Mouse (Mus musculus) lung, embryonic 14.5 days (tissue): Measurements from ENCODE around the gene Nanos3. TPM values are rescaled to one million over a fixed set of nuclear protein-coding genes. Genes with fewer than 3 reads are reported as not detected.
A peak's percentile ranks its signal among the peaks of the same experiment; 100 is the strongest.

ENCODE experiments used
- ATAC-seq: fragments of 200-750 bp; cut with Nextera tagmentation; 2 replicates; pipeline ENCODE4 v1.8.0; 2017; ENCODE audit warnings: mild to moderate bottlenecking, moderate TSS enrichment, moderate library complexity; ENCODE audit not compliant: insufficient read depth
- DNase-seq: peaks from one replicate; pipeline ENCODE4 v3.0.0-alpha.2; 2015
- H3K27ac ChIP-seq: fragments of 300-500 bp; sonication (generic); 2 replicates; pipeline ENCODE4 v1.5.1; 2014; ENCODE audit warnings: low read depth, mild to moderate bottlenecking, moderate library complexity
- H3K27me3 ChIP-seq: fragments of 300-500 bp; sonication (generic); 2 replicates; pipeline ENCODE4 v1.6.1; 2014; ENCODE audit warnings: low read length, control low read depth; ENCODE audit not compliant: insufficient read depth
- H3K36me3 ChIP-seq: fragments of 300-500 bp; sonication (generic); 2 replicates; pipeline ENCODE4 v1.6.1; 2014; ENCODE audit warnings: control low read depth; ENCODE audit not compliant: insufficient read depth
- H3K4me1 ChIP-seq: fragments of 300-500 bp; sonication (generic); 2 replicates; pipeline ENCODE4 v1.6.1; 2014; ENCODE audit warnings: antibody characterized with exemption, control low read depth; ENCODE audit not compliant: insufficient read depth
- H3K4me2 ChIP-seq: fragments of 300-500 bp; sonication (generic); 2 replicates; pipeline ENCODE4 v1.6.1; 2014; ENCODE audit warnings: mild to moderate bottlenecking
- H3K4me3 ChIP-seq: fragments of 300-500 bp; sonication (generic); 2 replicates; pipeline ENCODE4 v1.5.1; 2014; ENCODE audit warnings: low read depth, low read length
- H3K9ac ChIP-seq: fragments of 300-500 bp; sonication (generic); 2 replicates; pipeline ENCODE4 v1.6.1; 2014
- H3K9me3 ChIP-seq: fragments of 300-500 bp; sonication (generic); 2 replicates; pipeline ENCODE4 v1.6.1; 2016; ENCODE audit warnings: low read depth, low read length, control low read depth
- CTCF ChIP-seq: IDR thresholded peaks from 2 replicates; pipeline ENCODE4 v1.5.1; 2016; ENCODE audit warnings: antibody characterized with exemption, low read depth
- WGBS: fragments of 180-500 bp; shearing (Covaris S2); extraction: QIAGEN DNeasy Blood & Tissue Kit; methylation state at CpG from one replicate; pipeline ENCODE4 v1.1.7; 2014; 5-methylcytosine and 5-hydroxymethylcytosine counted together
- polyA plus RNA-seq: library from polyadenylated mRNA; unstranded; fragments of >200 nt; fragmentation: Nextera tagmentation; extraction: Ambion mirVana; gene quantifications from 2 replicates; pipeline ENCODE4 v1.2.1, GENCODE M21; 2014

Nanos3 gene
- polyA plus RNA-seq, 1 experiment from 2014 or later, result 2.8 TPM

DNA sequence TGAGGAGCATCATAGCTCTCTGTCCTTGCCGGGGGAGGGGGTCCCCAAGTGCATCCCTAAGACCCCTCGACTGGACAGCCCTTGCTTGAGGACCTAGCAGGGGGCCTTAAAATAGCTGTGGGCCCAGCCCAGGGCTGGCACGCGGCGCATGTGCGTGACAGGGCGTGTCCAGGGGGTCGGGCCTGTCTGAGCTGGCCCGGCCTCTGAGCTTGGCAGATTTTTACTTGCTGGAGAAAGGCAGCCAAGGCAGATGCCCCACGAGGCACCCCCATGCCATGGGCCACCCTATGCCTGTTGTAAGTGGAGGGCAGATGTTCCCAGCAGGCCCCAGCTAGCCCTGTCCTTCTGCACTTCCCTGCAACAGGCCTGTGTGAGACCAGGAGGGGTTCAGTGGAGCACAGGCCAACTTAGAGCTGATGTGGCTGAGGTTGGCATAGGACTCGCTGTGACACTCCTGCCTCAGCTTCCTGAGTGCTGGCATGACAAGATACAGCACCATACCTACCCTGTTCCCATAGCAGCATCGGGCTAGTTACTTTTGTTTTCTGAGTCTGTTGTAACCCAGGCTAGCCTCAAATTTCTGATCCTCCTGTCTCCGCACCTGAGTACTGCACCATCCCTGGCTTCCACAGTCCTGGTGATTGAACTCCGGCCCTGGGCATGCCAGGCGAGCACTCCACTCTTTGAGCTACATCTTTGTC lies 16.7 kb upstream of the Nanos3 start:
- H3K36me3 ChIP-seq, result peaks cover 16% of the 10 kb centered on the region; the same call in 1 of the 2 replicates
- no peak for ATAC-seq

DNA sequence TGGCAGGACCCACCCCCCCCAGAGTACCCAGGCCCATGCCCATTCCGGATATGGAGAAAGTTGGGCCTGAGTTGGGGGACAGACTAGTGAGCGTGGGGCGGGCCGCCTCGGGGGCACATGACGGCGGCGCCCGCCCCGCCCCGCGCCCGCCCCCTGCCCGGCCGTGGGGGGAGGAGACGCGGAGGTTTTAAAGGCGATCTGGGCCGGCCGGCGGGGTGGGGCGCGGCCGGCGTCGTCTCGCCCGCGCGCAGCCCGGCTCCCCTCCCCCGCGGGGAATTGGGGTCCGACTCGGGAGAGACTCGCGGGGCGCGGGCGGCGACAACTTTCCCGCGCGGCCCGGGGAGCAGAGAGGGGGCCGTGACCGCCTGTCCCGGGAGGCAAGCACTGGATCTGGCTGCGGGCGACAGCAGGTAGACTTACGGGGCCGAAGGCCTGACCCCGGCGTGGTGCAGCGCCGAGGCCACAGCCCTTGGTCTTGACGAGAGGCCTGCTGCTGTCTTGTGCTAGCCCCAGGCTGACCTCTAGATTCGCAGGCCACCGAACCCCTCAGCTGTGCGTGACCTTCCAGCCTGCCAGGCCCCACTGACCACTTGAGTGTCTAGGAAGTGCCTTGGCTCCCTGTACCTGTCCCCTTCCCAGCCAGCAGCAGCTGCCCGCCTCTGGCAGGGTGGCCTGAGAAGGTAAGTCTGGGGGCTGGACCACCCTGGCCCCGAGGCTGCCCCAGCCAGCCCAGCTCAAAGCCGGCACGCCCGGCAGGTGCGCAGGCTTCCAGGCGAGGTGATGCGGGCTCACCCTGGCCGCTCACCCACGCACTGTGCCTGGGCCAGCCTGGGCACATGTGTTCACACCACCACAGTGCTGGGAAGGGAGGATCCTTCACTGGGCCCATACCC lies 15.9 kb upstream of the Nanos3 start:
- Histone ChIP-seq H3K27ac (peak overlapping the region; percentile 99), H3K27me3 (no peaks in the 10 kb centered on the region), H3K36me3 (peaks cover 11% of the 10 kb centered on the region; the same call in 1 of the 2 replicates), H3K4me2 (peak overlapping the region; percentile 94), H3K4me3 (peak overlapping the region; percentile 77), H3K9ac (peak overlapping the region; percentile 86), H3K4me1 (peaks cover 49% of the 10 kb centered on the region), H3K9me3 (no peaks in the 10 kb centered on the region)
- DNase-seq, result peak; percentile 86
- TF ChIP-seq CTCF, result no peak
- 2% methylated on average over 67 of the region's 70 CpGs for WGBS
- ATAC-seq, result peak; percentile 4

More for the DNA sequence above, 16.7 kb upstream of the Nanos3 start:
- no peaks in the 10 kb centered on the region for H3K9me3 ChIP-seq
- WGBS, result 45% methylated on average over 15 of the region's 15 CpGs
- DNase-seq, result peak; percentile 58
- peaks cover 49% of the 10 kb centered on the region for H3K4me1 ChIP-seq
- H3K27ac ChIP-seq, result peak overlapping the region; percentile 99
- peak overlapping the region; percentile 77 for H3K4me3 ChIP-seq
- H3K4me2 ChIP-seq, result peak overlapping the region; percentile 94
- no peak for TF ChIP-seq CTCF
- peak overlapping the region; percentile 86 for H3K9ac ChIP-seq
- H3K27me3 ChIP-seq, result no peaks in the 10 kb centered on the region

- Histone ChIP-seq H3K36me3 (peaks cover 3% of the 10 kb centered on the region; the same call in 1 of the 2 replicates), H3K27ac (peak overlapping the region; percentile 99), H3K4me1 (peaks cover 49% of the 10 kb centered on the region), H3K9me3 (no peaks in the 10 kb centered on the region), H3K27me3 (no peaks in the 10 kb centered on the region), H3K9ac (peak overlapping the region; percentile 86), H3K4me3 (peak overlapping the region; percentile 77), H3K4me2 (peak overlapping the region; percentile 94)
- ATAC-seq (no peak), DNase-seq (peak; percentile 56)
- no peak for TF ChIP-seq CTCF
- WGBS, result 21% methylated on average over 8 of the region's 8 CpGs
Observed at GRCm38 (mm10) chr8:84200126-84200555, 15.1 kb upstream of the Nanos3 start.

GRCm38 (mm10) chr8:84199348-84200125 lies 14.5 kb upstream of the Nanos3 start:
- Histone ChIP-seq H3K4me1 (peaks cover 49% of the 10 kb centered on the region), H3K9me3 (no peaks in the 10 kb centered on the region), H3K36me3 (no peaks in the 10 kb centered on the region), H3K4me3 (no peak overlapping the region), H3K4me2 (peak overlapping the region; percentile 94), H3K9ac (0 out of 2 replicates have a peak overlapping the region, but pooled peaks have one; percentile 86), H3K27ac (peak overlapping the region; percentile 99), H3K27me3 (no peaks in the 10 kb centered on the region)
- ATAC-seq (no peak), DNase-seq (no peak)
- WGBS, result 43% methylated on average over 11 of the region's 11 CpGs
- TF ChIP-seq CTCF, result no peak

GRCm38 (mm10) chr8:84198871-84199270 lies 13.9 kb upstream of the Nanos3 start:
- no peak for TF ChIP-seq CTCF
- ATAC-seq, result no peak
- H3K4me2 ChIP-seq, result peak overlapping the region; percentile 78
- H3K9me3 ChIP-seq, result no peaks in the 10 kb centered on the region
- no peaks in the 10 kb centered on the region for H3K27me3 ChIP-seq
- H3K9ac ChIP-seq, result 0 out of 2 replicates have a peak overlapping the region, but pooled peaks have one; percentile 54
- 17% methylated on average over 4 of the region's 4 CpGs for WGBS
- H3K4me1 ChIP-seq, result peaks cover 43% of the 10 kb centered on the region
- no peaks in the 10 kb centered on the region for H3K36me3 ChIP-seq
- DNase-seq, result no peak
- H3K4me3 ChIP-seq, result peak overlapping the region; percentile 49; the same call in 1 of the 2 replicates
- peak overlapping the region; percentile 99 for H3K27ac ChIP-seq

DNA sequence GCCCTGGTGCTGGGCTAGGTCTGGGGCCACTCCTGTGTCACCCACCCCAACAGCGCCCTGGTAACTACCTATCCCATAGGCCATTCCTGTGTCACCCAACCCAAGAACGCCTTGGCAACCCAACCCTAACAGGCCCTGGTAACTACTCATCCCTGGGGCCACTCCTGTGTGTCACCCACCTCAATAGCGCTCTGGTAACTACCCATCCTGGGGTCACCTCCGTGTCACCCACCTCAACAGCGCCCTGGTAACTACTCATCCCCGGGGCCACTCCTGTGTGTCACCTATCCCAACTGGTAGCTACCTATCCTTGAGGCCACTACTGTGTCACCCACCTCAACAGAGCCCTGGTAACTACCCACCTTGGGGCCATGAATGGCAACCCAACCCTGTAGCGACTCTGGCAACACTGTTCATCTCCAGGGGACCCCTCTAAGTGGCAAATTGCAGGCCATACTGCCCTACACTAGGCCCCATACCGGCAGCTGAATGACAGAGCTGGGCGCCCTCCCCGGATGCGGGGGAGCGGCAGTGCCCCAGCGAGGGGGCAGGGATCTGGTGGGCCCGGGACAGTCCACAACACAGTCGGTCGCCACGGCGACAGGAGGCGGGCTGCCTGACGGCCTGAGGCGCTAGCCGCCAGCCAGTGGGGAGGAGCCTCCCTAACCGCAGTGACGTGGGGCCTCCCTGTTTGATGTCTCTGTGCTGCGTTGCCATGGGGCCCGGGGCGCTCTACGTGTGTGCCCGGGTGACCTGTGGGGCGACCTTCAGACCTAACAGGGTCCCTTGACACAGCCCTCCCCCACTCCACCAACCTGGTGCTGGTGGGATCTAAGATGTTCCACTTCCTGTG lies 13.1 kb upstream of the Nanos3 start:
- no peaks in the 10 kb centered on the region for H3K9me3 ChIP-seq
- ATAC-seq, result peak; percentile 80
- DNase-seq, result peak; percentile 96
- H3K27ac ChIP-seq, result peak overlapping the region; percentile 99
- H3K4me3 ChIP-seq, result peak overlapping the region; percentile 49
- peaks cover 40% of the 10 kb centered on the region for H3K4me1 ChIP-seq
- 2% methylated on average over 30 of the region's 30 CpGs for WGBS
- peak overlapping the region; percentile 78 for H3K4me2 ChIP-seq
- peak overlapping the region; percentile 54 for H3K9ac ChIP-seq
- no peaks in the 10 kb centered on the region for H3K27me3 ChIP-seq
- no peak for TF ChIP-seq CTCF
- H3K36me3 ChIP-seq, result no peaks in the 10 kb centered on the region
